Mouse (Mus musculus): Measurements from ENCODE around the gene Svs6. TPM values are rescaled to one million over a fixed set of nuclear protein-coding genes. Genes with fewer than 3 reads are reported as not detected.

Svs6 gene
- total RNA-seq, 2 experiments from 2014 or later = not detected

DNA sequence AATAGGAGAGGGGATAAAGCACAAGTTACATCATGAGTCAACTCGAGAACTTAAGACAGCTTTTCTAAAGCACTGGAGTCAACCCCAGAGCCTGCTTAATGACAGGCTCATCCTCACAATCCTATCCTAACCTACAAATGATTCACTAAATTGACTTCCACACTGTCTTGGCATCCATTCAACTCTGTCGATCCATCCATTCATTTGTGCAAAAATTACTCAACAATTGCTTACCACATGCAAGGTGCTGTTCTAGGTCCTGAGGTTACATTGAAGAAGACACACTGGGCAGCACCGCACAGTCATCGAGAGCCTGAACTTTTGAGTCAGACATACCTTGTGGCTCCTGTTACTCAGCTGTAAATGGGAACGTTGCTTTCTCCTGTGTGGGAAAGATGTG, 42.5 kb downstream of the Svs6 start:
- no peak overlapping the region for H3K4me3 ChIP-seq
- TF ChIP-seq CTCF (conservative IDR thresholded peaks at IDR 0.05) = no peak
- no peak overlapping the region for H3K27ac ChIP-seq
- DNase-seq (ENCODE audit: low spot score in 2 of 2) = no peak

DNA sequence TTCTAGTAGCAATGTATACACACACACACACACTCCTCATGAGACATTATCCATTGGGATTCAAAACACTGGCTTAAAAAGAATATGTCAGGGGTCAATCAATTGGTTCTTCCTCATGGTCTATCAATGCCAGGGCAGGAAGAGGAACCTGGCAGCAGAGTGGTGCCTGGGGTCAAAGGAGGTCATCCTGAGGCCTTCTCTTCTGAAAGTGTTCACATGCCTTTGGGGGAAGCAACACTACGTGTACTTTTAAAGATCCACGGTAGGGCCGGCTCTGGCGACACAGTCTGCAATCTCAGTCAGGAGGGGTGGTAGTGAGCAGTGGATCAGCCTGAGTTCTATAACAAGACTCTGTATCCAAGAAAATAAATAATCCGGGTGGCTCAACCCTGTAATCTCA, 43.1 kb downstream of the Svs6 start:
- Histone ChIP-seq H3K27ac (no peak overlapping the region), H3K4me3 (no peak overlapping the region)
- no peak for TF ChIP-seq CTCF (conservative IDR thresholded peaks at IDR 0.05)
- DNase-seq (ENCODE audit: low spot score in 2 of 2) = no peak

DNA sequence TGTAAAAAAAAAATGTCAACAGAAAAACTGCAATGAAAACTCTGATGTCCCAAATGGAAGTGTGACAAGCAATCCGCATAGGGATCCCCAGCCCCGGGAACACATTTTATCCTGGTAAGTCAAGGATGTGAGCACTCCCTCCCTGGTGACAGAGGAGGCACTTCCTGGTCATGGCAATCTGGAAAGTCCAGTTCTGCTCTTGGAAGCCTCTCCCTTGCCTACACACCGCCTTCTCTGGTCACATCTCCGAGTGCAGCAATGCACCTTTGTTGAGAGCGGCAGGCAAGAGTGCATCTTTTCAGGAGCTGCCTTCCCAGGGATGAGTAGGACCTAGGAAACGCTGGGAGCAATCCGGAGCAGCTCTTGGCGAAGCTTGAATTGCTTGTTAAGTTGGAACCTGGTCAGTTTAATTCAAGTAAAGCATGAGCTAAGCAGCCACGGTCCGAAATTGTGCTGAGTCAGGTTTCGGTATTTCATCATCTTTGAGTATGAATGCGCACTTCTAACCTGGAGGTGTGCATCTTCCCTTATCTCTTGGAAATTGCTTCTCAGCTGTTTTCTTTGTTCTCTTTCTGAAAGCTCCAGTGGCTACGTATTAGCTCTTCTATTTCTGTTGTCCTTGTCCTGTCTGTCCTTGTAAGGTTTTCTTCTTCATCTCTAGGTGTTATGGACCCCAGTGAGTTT, 44.6 kb downstream of the Svs6 start:
- no peak for TF ChIP-seq CTCF (conservative IDR thresholded peaks at IDR 0.05)
- DNase-seq (ENCODE audit: low spot score in 2 of 2) = no peak
- no peak overlapping the region for H3K27ac ChIP-seq
- no peak overlapping the region for H3K4me3 ChIP-seq

DNA sequence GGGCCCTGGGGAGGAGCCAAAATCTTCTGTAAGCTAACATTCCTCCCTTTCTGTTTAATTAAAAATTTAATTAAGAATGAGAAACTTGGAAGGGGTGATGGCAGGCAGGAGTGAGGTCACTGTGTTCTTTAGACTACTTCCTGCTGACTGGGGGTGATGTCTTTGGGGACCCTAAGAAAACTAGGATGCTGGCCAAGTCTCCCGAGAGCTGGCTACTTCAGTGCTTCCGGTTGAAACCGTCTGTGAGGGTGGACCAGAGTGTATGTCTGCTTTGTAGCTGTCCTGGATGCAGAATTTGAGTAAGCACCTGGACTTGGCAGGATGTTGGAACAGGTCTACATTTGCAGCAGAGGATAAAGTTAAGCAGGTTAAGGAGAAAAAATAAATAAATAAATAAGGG, 50.4 kb downstream of the Svs6 start:
- DNase-seq (ENCODE audit: low spot score in 2 of 2) = no peak
- Histone ChIP-seq H3K27ac (no peak overlapping the region), H3K4me3 (no peak overlapping the region)
- TF ChIP-seq CTCF (conservative IDR thresholded peaks at IDR 0.05) = no peak

Small RNA genes lying within 50 kb of the gene (microRNA-seq; reads per million reads assigned to microRNA genes)
- gene Mir7678 = 0 reads per million in 2 experiments

Other genes with a start within 250 kb of the Svs6 start
- 10 to 100 TPM; 46.9 to 50.4 TPM for gene Stk4, start 246.4 kb upstream of the Svs6 start, total RNA-seq (2021)
- 100 to 1,000 TPM; 107 to 108 TPM for gene Tomm34, start 245.6 kb upstream of the Svs6 start, total RNA-seq (2021)
- 1 to 10 TPM; 4.4 to 5.7 TPM for gene Kcns1, start 145.6 kb upstream of the Svs6 start, total RNA-seq (2021)
- gene Wfdc5, start 134.0 kb upstream of the Svs6 start, total RNA-seq (2021) = not detected
- not detected for gene Wfdc12, start 126.1 kb upstream of the Svs6 start, total RNA-seq (2021)
- gene Wfdc15a, start 116.6 kb upstream of the Svs6 start, total RNA-seq (2021) = not detected
- gene Wfdc15b, start 95.1 kb upstream of the Svs6 start, total RNA-seq (2021) = not detected
- not detected for gene Svs2, start 78.3 kb upstream of the Svs6 start, total RNA-seq (2021)
- not detected for gene Svs3b, start 60.1 kb upstream of the Svs6 start, total RNA-seq (2021)
- not detected for gene Svs4, start 38.3 kb upstream of the Svs6 start, total RNA-seq (2021)
- not detected for gene Svs3a, start 27.5 kb upstream of the Svs6 start, total RNA-seq (2021)
- not detected for gene Svs5, start 16.0 kb downstream of the Svs6 start, total RNA-seq (2021)
- gene Slpi, start 72.3 kb downstream of the Svs6 start, total RNA-seq (2021) = 1 to 10 TPM in 1 of 2 experiments, not detected in 1; 1.8 TPM
- gene Rbpjl, start 86.4 kb downstream of the Svs6 start, total RNA-seq (2021) = under 1 TPM; 0.07 to 0.46 TPM
- gene Matn4, start 88.4 kb downstream of the Svs6 start, total RNA-seq (2021) = 10 to 100 TPM; 10.3 to 11.2 TPM
- gene Sdc4, start 127.1 kb downstream of the Svs6 start, total RNA-seq (2021) = 100 to 1,000 TPM; 122 to 137 TPM
- 10 to 100 TPM; 40.8 to 41.0 TPM for gene Sys1, start 140.2 kb downstream of the Svs6 start, total RNA-seq (2021)
- gene Gm20458, start 144.2 kb downstream of the Svs6 start, total RNA-seq (2021) = 1 to 10 TPM; 6.2 to 6.9 TPM
- not detected for gene Trp53tg5, start 157.0 kb downstream of the Svs6 start, total RNA-seq (2021)
- gene Dbndd2, start 169.4 kb downstream of the Svs6 start, total RNA-seq (2021) = 100 to 1,000 TPM; 111 to 112 TPM
- gene Pigt, start 180.8 kb downstream of the Svs6 start, total RNA-seq (2021) = 10 to 100 TPM; 79.3 to 84.1 TPM
- not detected for gene Wfdc2, start 245.7 kb downstream of the Svs6 start, total RNA-seq (2021)

Data from layer of hippocampus, adult 2 months (tissue).